Mouse (Mus musculus): Measurements from ENCODE around the gene Gpr63.

DNA sequence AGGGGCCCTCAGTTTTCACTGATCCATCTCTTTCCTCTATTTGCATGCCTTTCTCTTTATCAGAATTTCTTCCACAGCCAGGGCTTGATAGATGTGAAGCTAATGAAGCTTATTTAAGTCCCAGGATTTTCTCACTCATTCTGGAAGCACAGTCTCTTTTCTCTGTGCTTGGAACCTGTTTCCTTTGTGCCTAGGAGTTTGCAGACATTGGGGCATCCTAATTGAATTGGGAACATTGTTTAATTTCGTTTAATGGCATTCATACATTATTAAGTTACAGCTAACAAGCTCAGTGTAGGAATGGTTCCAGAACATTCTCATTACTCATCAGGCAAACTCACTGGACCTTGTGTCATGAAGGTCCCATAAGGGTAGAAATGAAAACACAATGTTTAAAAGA lies 62.5 kb downstream of the Gpr63 start:
- no peak for TF ChIP-seq CTCF (conservative IDR thresholded peaks at IDR 0.05; ENCODE audit: low read length)
- TF ChIP-seq POU5F1 (IDR thresholded peaks at IDR 0.05; ENCODE audit: borderline replicate concordance, low read length) = no peak

Measured in E14TG2a.4 (cell line).